Mouse (Mus musculus): ENCODE measurements around the gene Slc29a3. TPM values are rescaled to one million over a fixed set of nuclear protein-coding genes. Genes with fewer than 3 reads are reported as not detected.

Slc29a3 gene
- 22.6 to 26.7 TPM (median 24.7 TPM) in 4 replicates for total RNA-seq (2023)

GRCm38 (mm10) chr10:60752040-60753020 is at the start of gene Slc29a3:
Gene Slc29a3, minus strand, starts transcription at chr10:60752794.

GRCm38 (mm10) chr10:60696390-60696789 is 56.2 kb downstream of the Slc29a3 start, which contains the start of gene Cdh23:
Gene Cdh23, minus strand, starts transcription at chr10:60696490.

Other genes starting within 250 kb of the Slc29a3 start
- gene Cdh23, start 56.3 kb downstream of the Slc29a3 start, total RNA-seq (2023): 0.81 to 1.7 TPM in 2 of 4 replicates, not detected in the others
- not detected in 4 replicates for gene Unc5b, start 78.8 kb upstream of the Slc29a3 start, total RNA-seq (2023)